In genomic region chr11:32349284-32349953, GRCm38 (mm10) we compare ENCODE assay signal across 8 mouse cellular contexts. TPM values are rescaled to one million over a fixed set of nuclear protein-coding genes. Genes with fewer than 3 reads are reported as not detected.
DNase-seq lines count a peak whose midpoint lies in the region; ATAC-seq lines count a peak whose summit lies in the region.

No protein-coding gene starts in this region.

- ATAC-seq in forebrain, embryonic 15.5 days (replicated peaks) = no peak
- ATAC-seq in midbrain, embryonic 13.5 days = no peak

- H3K27me3 ChIP-seq in forebrain, embryonic 15.5 days = no peaks in the 10 kb centered on the region
- H3K27me3 ChIP-seq in midbrain, embryonic 13.5 days = no peaks in the 10 kb centered on the region

- DNase-seq in heart, adult 11 months = peak; percentile 97
- no peak for DNase-seq in heart, postnatal 4 days
- peak; percentile 43 for DNase-seq in kidney, postnatal 10 days
- DNase-seq in left cerebral cortex, adult 18-20 months (ENCODE audit: low spot score in 2 of 2) = no peak
- no peak for DNase-seq in spleen, adult 18-20 months
- DNase-seq in retina, embryonic 14.5 days (ENCODE audit: low spot score) = no peak

- no peak overlapping the region for H3K9ac ChIP-seq in forebrain, embryonic 15.5 days (replicated peaks)
- H3K9ac ChIP-seq in midbrain, embryonic 13.5 days (replicated peaks) = peak overlapping the region; percentile 95; the same call in 1 of the 2 replicates

- WGBS in forebrain, embryonic 15.5 days = 62% methylated on average over 13 of the region's 13 CpGs
- WGBS in midbrain, embryonic 13.5 days = 73% methylated on average over 13 of the region's 13 CpGs

- H3K27ac ChIP-seq in forebrain, embryonic 15.5 days (replicated peaks) = no peak overlapping the region
- peak overlapping the region; percentile 84; the same call in 1 of the 2 replicates for H3K27ac ChIP-seq in midbrain, embryonic 13.5 days

- peak overlapping the region; percentile 60 for H3K4me2 ChIP-seq in forebrain, embryonic 15.5 days (replicated peaks)
- peak overlapping the region; percentile 83 for H3K4me2 ChIP-seq in midbrain, embryonic 13.5 days (replicated peaks)

- H3K4me1 ChIP-seq in forebrain, embryonic 15.5 days = peaks cover 33% of the 10 kb centered on the region
- H3K4me1 ChIP-seq in midbrain, embryonic 13.5 days (replicated peaks) = peaks cover 38% of the 10 kb centered on the region

- no peaks in the 10 kb centered on the region for H3K9me3 ChIP-seq in forebrain, embryonic 15.5 days
- no peaks in the 10 kb centered on the region for H3K9me3 ChIP-seq in midbrain, embryonic 13.5 days

- peaks cover 12% of the 10 kb centered on the region for H3K36me3 ChIP-seq in forebrain, embryonic 15.5 days
- peaks cover 19% of the 10 kb centered on the region for H3K36me3 ChIP-seq in midbrain, embryonic 13.5 days

- peak overlapping the region; percentile 7 for H3K4me3 ChIP-seq in forebrain, embryonic 15.5 days
- H3K4me3 ChIP-seq in midbrain, embryonic 13.5 days (replicated peaks) = peak overlapping the region; percentile 79

RNA-seq across cellular contexts. Expression of gene Sh3pxd2b, which starts 1.8 kb away (rescaled TPM):
- total RNA-seq in heart, postnatal 4 days (2021) = 10 to 100 TPM; 30.1 to 31.0 TPM
- polyA plus RNA-seq in forebrain, embryonic 15.5 days (2015; fragmentation: Nextera tagmentation; extraction: Ambion mirVana) = 17.3 and 18.0 TPM in 2 replicates
- 22.5 and 25.3 TPM in 2 replicates for polyA plus RNA-seq in midbrain, embryonic 13.5 days (2015; fragmentation: Nextera tagmentation; extraction: Ambion mirVana)
- total RNA-seq in left cerebral cortex, adult 18-20 months (2021) = 10 to 100 TPM; 12.4 to 14.5 TPM

RNA-seq across cellular contexts. Expression of gene Hbq1a, which starts 49.5 kb away (rescaled TPM):
- total RNA-seq in heart, postnatal 4 days (2021) = under 1 TPM in 1 of 2 experiments, not detected in 1; 0.77 TPM
- 0.69 and 1.1 TPM in 2 replicates for polyA plus RNA-seq in forebrain, embryonic 15.5 days (2015; fragmentation: Nextera tagmentation; extraction: Ambion mirVana)
- 1.4 TPM in 1 of 2 replicates, not detected in the other for polyA plus RNA-seq in midbrain, embryonic 13.5 days (2015; fragmentation: Nextera tagmentation; extraction: Ambion mirVana)
- 1 to 10 TPM; 1.3 to 2.5 TPM for total RNA-seq in left cerebral cortex, adult 18-20 months (2021)

RNA-seq across cellular contexts. Expression of gene Hba-a2, which starts 53.1 kb away (rescaled TPM):
- total RNA-seq in heart, postnatal 4 days (2021) = over 10,000 TPM in 1 of 2 experiments, 1,000 to 10,000 TPM in 1; 3,595 to 11,404 TPM
- 5,603 and 5,963 TPM in 2 replicates for polyA plus RNA-seq in forebrain, embryonic 15.5 days (2015; fragmentation: Nextera tagmentation; extraction: Ambion mirVana)
- polyA plus RNA-seq in midbrain, embryonic 13.5 days (2015; fragmentation: Nextera tagmentation; extraction: Ambion mirVana) = 5,740 and 6,263 TPM in 2 replicates
- 100 to 1,000 TPM; 308 to 397 TPM for total RNA-seq in left cerebral cortex, adult 18-20 months (2021)

Comparison
In these comparisons a context has a peak if more than half of its experiments do, and no peak if none do; other contexts are left out.
1. DNase-seq: peak in heart, adult 11 months (single experiment) and kidney, postnatal 10 days (single experiment); none in heart, postnatal 4 days (single experiment), left cerebral cortex, adult 18-20 months (0 of 2), spleen, adult 18-20 months (0 of 2) and retina, embryonic 14.5 days (single experiment).
2. RNA of gene Hba-a2, which starts 53.1 kb away (total RNA-seq): 3,595 to 11,404 TPM in heart, postnatal 4 days; 308 to 397 TPM in left cerebral cortex, adult 18-20 months; every median in the first group is over 4 times any median in the second.